Mouse (Mus musculus): ENCODE data around the gene Slc25a22. TPM values are rescaled to one million over a fixed set of nuclear protein-coding genes. Genes with fewer than 3 reads are reported as not detected.
A peak's percentile ranks its signal among the peaks of the same experiment; 100 is the strongest.

Gene Slc25a22
- polyA plus RNA-seq, 1 experiment: 96.8 TPM

DNA sequence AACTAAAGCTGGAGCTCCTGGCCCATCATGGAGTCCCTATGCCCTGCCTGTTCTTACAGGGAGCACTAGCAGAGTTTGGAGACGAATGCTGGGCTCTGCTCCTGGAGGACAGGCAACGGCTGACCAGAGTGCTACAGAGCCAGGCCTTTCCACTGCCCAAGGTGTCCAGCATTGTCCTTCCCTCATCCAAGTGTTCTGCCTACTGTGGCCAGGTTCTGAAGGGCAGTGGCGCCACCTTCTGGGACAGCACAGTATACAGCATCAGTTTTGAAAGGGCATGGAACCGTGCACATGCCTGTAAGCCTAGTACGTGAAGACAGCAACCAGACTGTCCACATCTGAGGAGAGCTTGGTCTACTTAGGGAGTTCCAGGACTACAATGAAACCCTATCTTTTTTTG lies 34.4 kb downstream of the Slc25a22 start:
- H3K27ac ChIP-seq (replicated peaks; ENCODE audit: low read depth, low read length): no peak overlapping the region
- no peak overlapping the region for H3K4me3 ChIP-seq (ENCODE audit: insufficient read depth, low read depth, low read length)
- no peaks in the 10 kb centered on the region for H3K4me1 ChIP-seq (ENCODE audit: control insufficient read depth, insufficient read depth, insufficient read length, low read length)

DNA sequence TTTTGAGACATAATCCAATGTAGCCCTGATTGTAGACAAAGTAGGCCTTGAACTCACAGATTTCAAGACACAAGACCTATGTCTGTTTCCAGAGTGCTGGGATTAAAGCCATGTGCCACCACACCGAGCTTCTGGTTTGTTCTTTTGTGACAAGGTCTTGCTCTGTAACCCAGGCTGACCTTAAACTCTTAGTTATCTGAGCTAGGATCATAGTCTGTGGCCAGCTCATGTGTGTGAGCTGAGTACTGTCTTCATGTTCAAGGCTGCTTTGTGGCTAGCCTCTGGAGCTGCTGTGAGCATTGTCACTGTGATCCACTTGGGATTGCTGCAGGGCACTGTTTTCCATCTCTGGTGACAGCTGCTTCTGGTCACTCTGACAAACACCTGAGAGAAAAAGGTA lies 42.3 kb downstream of the Slc25a22 start:
- no peak overlapping the region for H3K4me3 ChIP-seq (ENCODE audit: insufficient read depth, low read depth, low read length)
- H3K4me1 ChIP-seq (ENCODE audit: control insufficient read depth, insufficient read depth, insufficient read length, low read length): no peaks in the 10 kb centered on the region
- 0 out of 2 replicates have a peak overlapping the region, but pooled peaks have one; percentile 21 for H3K27ac ChIP-seq (replicated peaks; ENCODE audit: low read depth, low read length)

GRCm38 (mm10) chr7:141394771-141395170 lies 42.9 kb downstream of the Slc25a22 start:
- no peak overlapping the region for H3K4me3 ChIP-seq (ENCODE audit: insufficient read depth, low read depth, low read length)
- no peaks in the 10 kb centered on the region for H3K4me1 ChIP-seq (ENCODE audit: control insufficient read depth, insufficient read depth, insufficient read length, low read length)
- 0 out of 2 replicates have a peak overlapping the region, but pooled peaks have one; percentile 28 for H3K27ac ChIP-seq (replicated peaks; ENCODE audit: low read depth, low read length)

GRCm38 (mm10) chr7:141394158-141394557 lies 43.5 kb downstream of the Slc25a22 start:
- H3K4me3 ChIP-seq (ENCODE audit: insufficient read depth, low read depth, low read length): peak overlapping the region; percentile 17; the same call in 1 of the 2 replicates
- no peaks in the 10 kb centered on the region for H3K4me1 ChIP-seq (ENCODE audit: control insufficient read depth, insufficient read depth, insufficient read length, low read length)
- H3K27ac ChIP-seq (replicated peaks; ENCODE audit: low read depth, low read length): peak overlapping the region; percentile 93

- Histone ChIP-seq H3K4me3 (ENCODE audit: insufficient read depth, low read depth, low read length) (peak overlapping the region; percentile 78), H3K4me1 (ENCODE audit: control insufficient read depth, insufficient read depth, insufficient read length, low read length) (no peaks in the 10 kb centered on the region), H3K27ac (replicated peaks; ENCODE audit: low read depth, low read length) (peak overlapping the region; percentile 81)
These were observed 45.0 kb downstream of the Slc25a22 start for GRCm38 (mm10) chr7:141392552-141393222.

GRCm38 (mm10) chr7:141391625-141392551 lies 45.8 kb downstream of the Slc25a22 start, which contains the start of gene Taldo1:
Gene Taldo1, plus strand, starts transcription at chr7:141392199.
- Histone ChIP-seq H3K4me1 (ENCODE audit: control insufficient read depth, insufficient read depth, insufficient read length, low read length) (no peaks in the 10 kb centered on the region), H3K27ac (replicated peaks; ENCODE audit: low read depth, low read length) (peak within 1 kb of the TSS; percentile 81), H3K4me3 (ENCODE audit: insufficient read depth, low read depth, low read length) (peak within 1 kb of the TSS; percentile 78)

- no peak overlapping the region for H3K4me3 ChIP-seq (ENCODE audit: insufficient read depth, low read depth, low read length)
- H3K4me1 ChIP-seq (ENCODE audit: control insufficient read depth, insufficient read depth, insufficient read length, low read length): no peaks in the 10 kb centered on the region
- H3K27ac ChIP-seq (replicated peaks; ENCODE audit: low read depth, low read length): no peak overlapping the region
These were observed 47.1 kb downstream of the Slc25a22 start for GRCm38 (mm10) chr7:141390326-141391259.

- H3K4me1 ChIP-seq (ENCODE audit: control insufficient read depth, insufficient read depth, insufficient read length, low read length): peaks cover 10% of the 10 kb centered on the region
- no peak overlapping the region for H3K27ac ChIP-seq (replicated peaks; ENCODE audit: low read depth, low read length)
These were observed 49.1 kb downstream of the Slc25a22 start for GRCm38 (mm10) chr7:141388487-141389109.

GRCm38 (mm10) chr7:141387807-141388486 lies 49.7 kb downstream of the Slc25a22 start:
- H3K27ac ChIP-seq (replicated peaks; ENCODE audit: low read depth, low read length): no peak overlapping the region
- H3K4me1 ChIP-seq (ENCODE audit: control insufficient read depth, insufficient read depth, insufficient read length, low read length): peaks cover 11% of the 10 kb centered on the region

More at GRCm38 (mm10) chr7:141388487-141389109, 49.1 kb downstream of the Slc25a22 start:
- no peak overlapping the region for H3K4me3 ChIP-seq (ENCODE audit: insufficient read depth, low read depth, low read length)

GRCm38 (mm10) chr7:141381068-141381835 lies 56.4 kb downstream of the Slc25a22 start:
- H3K4me3 ChIP-seq (ENCODE audit: insufficient read depth, low read depth, low read length): no peak overlapping the region
- peak overlapping the region; percentile 24 for H3K27ac ChIP-seq (replicated peaks; ENCODE audit: low read depth, low read length)
- H3K4me1 ChIP-seq (ENCODE audit: control insufficient read depth, insufficient read depth, insufficient read length, low read length): peaks cover 11% of the 10 kb centered on the region

More at GRCm38 (mm10) chr7:141387807-141388486, 49.7 kb downstream of the Slc25a22 start:
- no peak overlapping the region for H3K4me3 ChIP-seq (ENCODE audit: insufficient read depth, low read depth, low read length)
